Mouse (Mus musculus) cerebellum, adult 2 months (tissue): Measurements from ENCODE around the gene Acot1.

Experiments
- CTCF ChIP-seq: fragments of 200-500 bp; IDR thresholded peaks from 2 replicates; pipeline ENCODE4 v1.5.1; 2011; ENCODE audit warnings: low read depth, mild to moderate bottlenecking, control low read depth, low read length, moderate library complexity, borderline replicate concordance; ENCODE audit not compliant: insufficient read depth
- POLR2A ChIP-seq: fragments of 200-500 bp; IDR thresholded peaks from 2 replicates; pipeline ENCODE4 v1.6.1; 2011; ENCODE audit warnings: low read length, control low read depth, borderline replicate concordance; ENCODE audit not compliant: insufficient read depth

DNA sequence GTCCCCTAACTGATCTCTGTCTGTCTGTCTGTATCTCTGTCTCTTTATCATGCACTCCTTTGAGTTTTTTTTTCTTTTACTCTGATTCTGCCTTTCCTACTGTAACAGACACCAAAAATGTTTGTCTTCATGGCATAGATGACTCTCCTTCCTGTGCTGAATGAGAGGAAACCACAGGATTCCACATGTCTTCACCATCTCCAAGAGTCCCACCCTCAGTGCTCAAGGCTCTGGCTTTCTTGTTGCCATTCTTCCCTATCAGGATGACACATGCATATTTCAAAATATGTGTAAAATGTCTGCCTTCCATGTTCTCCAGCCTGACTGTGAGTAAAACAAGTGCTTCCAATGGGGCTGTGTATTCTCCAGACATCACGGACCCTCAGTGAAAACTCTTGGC, 37.6 kb downstream of the Acot1 start:
- TF ChIP-seq POLR2A (no peak), CTCF (no peak)
